Mouse (Mus musculus) activated CD4-positive, CD25-positive, alpha-beta regulatory T cell, adult 9 weeks (primary cell): ENCODE data around the gene Mchr1. TPM values are rescaled to one million over a fixed set of nuclear protein-coding genes. Genes with fewer than 3 reads are reported as not detected.

Source experiments
- polyA plus RNA-seq: library from polyadenylated mRNA; unstranded; fragments of 100-300 nt; shearing (Covaris generic); gene quantifications from one replicate; pipeline ENCODE4 v1.2.1, GENCODE M21; 2017

The Mchr1 gene
- not detected for polyA plus RNA-seq

GRCm38 (mm10) chr15:81235086-81235920, at the start of gene Mchr1:
Gene Mchr1 (plus strand): TSS chr15:81235499.

GRCm38 (mm10) chr15:81190630-81191178, 44.6 kb upstream of the Mchr1 start, which contains the start of gene Mrtfa:
Gene Mrtfa (minus strand): TSS chr15:81190757.

Other genes with a start within 250 kb of the Mchr1 start
- 113 TPM for gene Mrtfa, start 44.7 kb upstream of the Mchr1 start, polyA plus RNA-seq
- gene Slc25a17, start 125.3 kb downstream of the Mchr1 start, polyA plus RNA-seq: 63.8 TPM
- gene St13, start 164.6 kb downstream of the Mchr1 start, polyA plus RNA-seq: 189 TPM
- gene Xpnpep3, start 164.6 kb downstream of the Mchr1 start, polyA plus RNA-seq: 9.7 TPM
- 0.73 TPM for gene Dnajb7, start 172.8 kb downstream of the Mchr1 start, polyA plus RNA-seq
- 361 TPM for gene Rbx1, start 230.8 kb downstream of the Mchr1 start, polyA plus RNA-seq